Mouse (Mus musculus): ENCODE results near the gene Cntnap5a. TPM values are rescaled to one million over a fixed set of nuclear protein-coding genes. Genes with fewer than 3 reads are reported as not detected.
A peak's percentile ranks its signal among the peaks of the same experiment; 100 is the strongest.
"Not testable (repeated sequence)": the region's sequence is repeated elsewhere in the genome, so short reads cannot be mapped to it uniquely, and the experiment has no call there.

Cntnap5a gene
- polyA plus RNA-seq, 1 experiment = 0.02 TPM

DNA sequence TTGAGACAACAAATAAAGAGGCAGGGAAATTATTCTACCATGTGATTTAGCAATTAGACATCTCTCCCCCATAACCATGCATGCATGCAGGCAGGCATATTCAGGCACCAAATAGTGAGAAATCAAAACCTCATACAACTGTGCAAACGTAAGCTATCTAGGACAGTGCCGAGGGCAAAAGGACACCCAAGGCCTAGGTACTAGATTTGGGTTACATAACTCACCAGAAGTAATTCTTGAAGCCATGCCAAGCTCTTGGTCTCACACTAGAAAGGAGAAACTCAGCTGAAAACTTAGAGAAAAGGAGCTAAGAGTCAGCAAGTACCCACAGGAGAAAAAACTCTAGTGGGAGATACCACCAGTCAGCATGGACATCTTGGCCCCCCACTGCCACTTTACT lies 499.9 kb downstream of the Cntnap5a start:
- Histone ChIP-seq H3ac (ENCODE audit: control insufficient read depth, insufficient read length) (no peak overlapping the region), H3K27me3 (ENCODE audit: control insufficient read depth, insufficient read depth, insufficient read length) (no peaks in the 10 kb centered on the region), H3K4me3 (no peak overlapping the region), H3K79me2 (ENCODE audit: control insufficient read depth, insufficient read depth) (no peaks in the 10 kb centered on the region), H3K4me2 (ENCODE audit: low read depth) (no peak overlapping the region), H3K36me3 (ENCODE audit: control insufficient read depth, insufficient read depth) (no peaks in the 10 kb centered on the region)
- TF ChIP-seq SRF (IDR thresholded peaks at IDR 0.05; ENCODE audit: control insufficient read depth, insufficient read length, low read depth) (no peak), MYOD1 (IDR thresholded peaks at IDR 0.05; ENCODE audit: control insufficient read depth in 1 of 3, insufficient read length in 2 of 3, low read depth in 2 of 3) (no peak), POLR2A (IDR thresholded peaks at IDR 0.05; ENCODE audit: insufficient read length, low read depth) (no peak)

DNA sequence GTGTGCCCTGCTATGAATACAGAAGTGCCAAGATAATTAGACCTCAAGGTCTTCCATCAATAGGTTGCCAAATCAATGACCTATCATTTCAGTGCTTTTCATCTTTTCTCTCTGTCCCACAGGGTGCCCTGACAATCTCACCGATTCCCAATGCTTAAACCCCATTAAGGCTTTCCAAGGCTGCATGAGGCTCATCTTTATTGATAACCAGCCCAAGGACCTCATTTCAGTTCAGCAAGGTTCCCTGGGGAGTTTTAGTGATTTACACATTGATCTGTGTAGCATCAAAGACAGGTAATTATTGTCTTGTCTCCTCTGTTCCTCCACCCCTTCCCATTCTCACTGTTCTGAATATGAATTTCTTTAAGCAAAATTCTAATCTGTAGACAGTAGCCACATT lies 503.6 kb downstream of the Cntnap5a start:
- not testable (repeated sequence) for H3K4me2 ChIP-seq (ENCODE audit: low read depth); H3K4me3 ChIP-seq; H3K27me3 ChIP-seq (ENCODE audit: control insufficient read depth, insufficient read depth, insufficient read length); H3ac ChIP-seq (ENCODE audit: control insufficient read depth, insufficient read length); H3K79me2 ChIP-seq (ENCODE audit: control insufficient read depth, insufficient read depth); H3K36me3 ChIP-seq (ENCODE audit: control insufficient read depth, insufficient read depth)

DNA sequence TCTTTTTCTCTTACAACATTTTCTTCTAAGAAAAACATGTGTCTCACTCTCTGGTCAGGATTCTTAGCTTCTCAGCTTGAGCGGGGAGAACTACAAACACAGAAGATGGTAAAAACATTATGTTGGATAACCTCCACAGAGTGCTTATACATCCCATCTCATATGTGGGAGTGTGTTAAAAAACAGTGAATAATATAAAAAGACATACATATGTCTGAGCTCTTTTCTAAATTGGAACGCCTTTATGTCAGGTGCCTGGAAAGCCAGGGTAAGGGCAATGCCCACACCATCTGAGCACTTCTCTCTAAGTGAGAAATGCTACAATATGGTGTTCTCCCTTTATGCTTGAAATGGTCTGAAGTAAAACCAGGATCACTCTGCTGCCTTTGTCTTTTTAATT lies 507.7 kb downstream of the Cntnap5a start:
- H3K79me2 ChIP-seq (ENCODE audit: control insufficient read depth, insufficient read depth) = no peaks in the 10 kb centered on the region
- H3K4me2 ChIP-seq (ENCODE audit: low read depth) = no peak overlapping the region
- no peak overlapping the region for H3ac ChIP-seq (ENCODE audit: control insufficient read depth, insufficient read length)
- TF ChIP-seq CEBPB (IDR thresholded peaks at IDR 0.05; ENCODE audit: insufficient read depth, poor library complexity, severe bottlenecking) = no peak
- no peak for TF ChIP-seq TCF3 (IDR thresholded peaks at IDR 0.05; ENCODE audit: insufficient read length, low read depth)
- no peak for TF ChIP-seq POLR2AphosphoS2 (IDR thresholded peaks at IDR 0.05; ENCODE audit: insufficient read length, low read depth)
- TF ChIP-seq MYOG (IDR thresholded peaks at IDR 0.05; ENCODE audit: control insufficient read depth in 1 of 3, insufficient read depth in 1 of 3, insufficient read length in 2 of 3, low read depth in 2 of 3) = no peak
- TF ChIP-seq E2F4 (IDR thresholded peaks at IDR 0.05; ENCODE audit: insufficient read depth) = no peak
- TF ChIP-seq POLR2A (IDR thresholded peaks at IDR 0.05; ENCODE audit: insufficient read length, low read depth) = no peak
- no peak for TF ChIP-seq SRF (IDR thresholded peaks at IDR 0.05; ENCODE audit: control insufficient read depth, insufficient read length, low read depth)
- no peak for TF ChIP-seq MAX (IDR thresholded peaks at IDR 0.05; ENCODE audit: low read depth)
- TF ChIP-seq TCF12 (IDR thresholded peaks at IDR 0.05; ENCODE audit: insufficient read depth, poor library complexity, severe bottlenecking) = no peak
- TF ChIP-seq REST (IDR thresholded peaks at IDR 0.05; ENCODE audit: insufficient read depth, insufficient read length) = no peak
- TF ChIP-seq MYOD1 (IDR thresholded peaks at IDR 0.05; ENCODE audit: control insufficient read depth in 1 of 3, insufficient read length in 2 of 3, low read depth in 2 of 3) = no peak
- no peak for TF ChIP-seq USF1 (IDR thresholded peaks at IDR 0.05; ENCODE audit: low read depth)
- no peaks in the 10 kb centered on the region for H3K27me3 ChIP-seq (ENCODE audit: control insufficient read depth, insufficient read depth, insufficient read length)
- no peaks in the 10 kb centered on the region for H3K36me3 ChIP-seq (ENCODE audit: control insufficient read depth, insufficient read depth)
- H3K4me3 ChIP-seq = no peak overlapping the region

DNA sequence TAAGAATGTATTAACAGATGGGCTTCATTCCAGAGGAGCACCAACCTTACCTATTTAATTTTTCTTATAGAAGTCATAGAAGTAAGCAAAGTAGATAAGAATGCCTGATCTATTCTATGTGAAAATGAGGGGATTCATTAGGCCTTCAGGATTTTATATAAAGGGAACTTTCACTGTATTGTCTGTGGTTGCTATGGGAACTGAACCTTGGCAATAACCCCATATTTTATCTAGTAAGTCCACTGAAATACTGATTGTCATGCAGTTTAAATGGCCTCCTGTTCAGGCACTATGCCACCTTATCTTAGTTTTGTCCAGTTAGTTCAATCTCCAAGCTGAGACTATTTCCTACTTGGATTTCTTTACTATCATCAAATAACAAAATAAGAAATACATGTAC lies 532.3 kb downstream of the Cntnap5a start:
- Histone ChIP-seq H3K4me2 (ENCODE audit: low read depth) (no peak overlapping the region), H3K36me3 (ENCODE audit: control insufficient read depth, insufficient read depth) (no peaks in the 10 kb centered on the region), H3ac (ENCODE audit: control insufficient read depth, insufficient read length) (no peak overlapping the region), H3K27me3 (ENCODE audit: control insufficient read depth, insufficient read depth, insufficient read length) (no peaks in the 10 kb centered on the region), H3K79me2 (ENCODE audit: control insufficient read depth, insufficient read depth) (no peaks in the 10 kb centered on the region), H3K4me3 (no peak overlapping the region)
- TF ChIP-seq POLR2AphosphoS2 (IDR thresholded peaks at IDR 0.05; ENCODE audit: insufficient read length, low read depth) = no peak
- TF ChIP-seq E2F4 (IDR thresholded peaks at IDR 0.05; ENCODE audit: insufficient read depth) = no peak
- TF ChIP-seq REST (IDR thresholded peaks at IDR 0.05; ENCODE audit: insufficient read depth, insufficient read length) = no peak
- no peak for TF ChIP-seq POLR2A (IDR thresholded peaks at IDR 0.05; ENCODE audit: insufficient read length, low read depth)
- TF ChIP-seq CEBPB (IDR thresholded peaks at IDR 0.05; ENCODE audit: insufficient read depth, poor library complexity, severe bottlenecking) = no peak
- no peak for TF ChIP-seq SRF (IDR thresholded peaks at IDR 0.05; ENCODE audit: control insufficient read depth, insufficient read length, low read depth)
- no peak for TF ChIP-seq USF1 (IDR thresholded peaks at IDR 0.05; ENCODE audit: low read depth)

DNA sequence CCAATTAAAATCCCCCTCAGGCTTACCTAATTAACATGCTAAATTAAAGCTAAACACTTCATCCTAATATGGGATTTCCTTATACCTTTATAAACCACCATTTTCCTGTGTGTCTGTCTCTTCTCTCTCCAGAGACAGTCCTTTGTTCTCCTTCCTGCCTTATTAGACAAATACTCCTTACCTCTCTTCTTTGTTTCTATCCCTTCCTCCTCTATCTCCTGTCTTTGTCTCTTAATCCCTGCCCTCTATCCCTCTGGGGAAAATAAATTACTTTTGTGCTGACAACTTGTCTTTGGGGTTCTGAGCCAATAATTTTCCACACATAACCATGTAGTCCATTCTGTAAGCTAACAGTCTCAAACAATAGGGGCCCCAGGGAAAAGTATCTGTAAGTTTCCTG lies 556.0 kb downstream of the Cntnap5a start:
- H3K4me3 ChIP-seq = no peak overlapping the region
- no peak overlapping the region for H3ac ChIP-seq (ENCODE audit: control insufficient read depth, insufficient read length)
- no peak for TF ChIP-seq USF1 (IDR thresholded peaks at IDR 0.05; ENCODE audit: low read depth)
- H3K4me2 ChIP-seq (ENCODE audit: low read depth) = no peak overlapping the region
- H3K79me2 ChIP-seq (ENCODE audit: control insufficient read depth, insufficient read depth) = no peaks in the 10 kb centered on the region
- H3K27me3 ChIP-seq (ENCODE audit: control insufficient read depth, insufficient read depth, insufficient read length) = no peaks in the 10 kb centered on the region
- H3K36me3 ChIP-seq (ENCODE audit: control insufficient read depth, insufficient read depth) = no peaks in the 10 kb centered on the region

DNA sequence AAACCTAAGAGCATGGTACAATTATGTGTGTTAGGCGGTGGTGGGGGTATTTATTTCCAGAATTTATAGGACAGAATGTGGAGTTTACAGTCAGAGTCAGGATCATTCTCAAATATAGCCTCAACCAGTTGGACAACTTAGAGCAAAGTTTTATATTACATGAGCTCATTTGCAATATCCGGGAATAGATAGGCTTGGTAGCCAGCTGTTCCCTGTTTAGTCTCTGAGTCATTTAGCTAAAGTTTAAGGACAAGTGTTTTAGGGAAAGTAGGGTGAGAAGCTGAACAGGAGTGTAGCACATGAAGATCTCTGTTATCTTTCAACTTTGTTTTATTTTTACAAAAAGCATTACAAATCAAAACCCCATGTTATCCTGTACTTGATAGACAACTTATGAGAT lies 559.3 kb downstream of the Cntnap5a start:
- Histone ChIP-seq H3K36me3 (ENCODE audit: control insufficient read depth, insufficient read depth) (no peaks in the 10 kb centered on the region), H3ac (ENCODE audit: control insufficient read depth, insufficient read length) (no peak overlapping the region), H3K79me2 (ENCODE audit: control insufficient read depth, insufficient read depth) (no peaks in the 10 kb centered on the region), H3K4me2 (ENCODE audit: low read depth) (peak overlapping the region; percentile 47), H3K4me3 (no peak overlapping the region), H3K27me3 (ENCODE audit: control insufficient read depth, insufficient read depth, insufficient read length) (no peaks in the 10 kb centered on the region)
- peak in 1 of 3 experiments; percentile 55 for TF ChIP-seq MYOG (IDR thresholded peaks at IDR 0.05; ENCODE audit: control insufficient read depth in 1 of 3, insufficient read depth in 1 of 3, insufficient read length in 2 of 3, low read depth in 2 of 3)
- no peak for TF ChIP-seq POLR2AphosphoS2 (IDR thresholded peaks at IDR 0.05; ENCODE audit: insufficient read length, low read depth)
- no peak for TF ChIP-seq TCF12 (IDR thresholded peaks at IDR 0.05; ENCODE audit: insufficient read depth, poor library complexity, severe bottlenecking)
- no peak for TF ChIP-seq USF1 (IDR thresholded peaks at IDR 0.05; ENCODE audit: low read depth)

Data from myocyte (in vitro differentiated cells).